Mouse (Mus musculus): ENCODE measurements around the gene Itprid2. TPM values are rescaled to one million over a fixed set of nuclear protein-coding genes. Genes with fewer than 3 reads are reported as not detected.

The Itprid2 gene
- polyA plus RNA-seq, 2 experiments, result 1.7 to 3.6 TPM

DNA sequence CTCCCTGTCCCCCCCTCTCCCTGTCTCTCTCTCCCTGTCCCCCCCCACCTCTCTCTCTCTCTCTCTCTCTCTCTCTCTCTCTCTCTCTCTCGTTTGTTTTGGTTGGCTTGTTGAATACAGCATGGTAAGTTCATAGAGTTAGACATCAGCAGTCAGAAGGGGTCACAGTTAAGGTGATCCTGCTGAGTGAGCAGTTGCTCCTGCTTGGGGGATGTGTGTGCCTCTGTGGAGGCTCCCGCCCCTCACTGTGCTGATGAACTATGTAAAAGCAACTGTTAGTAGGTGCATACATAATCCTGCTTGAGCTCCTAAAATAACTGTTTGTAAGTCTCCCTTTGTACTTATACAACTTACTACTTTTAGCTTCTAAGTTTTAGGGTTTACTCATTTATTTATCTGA is 12.6 kb downstream of the Itprid2 start:
- TF ChIP-seq EP300 (IDR thresholded peaks at IDR 0.05; ENCODE audit: low read depth) (no peak), CTCF (IDR thresholded peaks at IDR 0.05; ENCODE audit: low read depth) (no peak)
- ATAC-seq (ENCODE audit: insufficient read depth) (no peak), DNase-seq (ENCODE audit: low read depth in 3 of 3, low spot score in 3 of 3) (no peak)
- no peak overlapping the region for H3K4me3 ChIP-seq (ENCODE audit: insufficient read depth in 1 of 2, low read depth in 2 of 2, low read length in 2 of 2)
- peaks cover 2% of the 10 kb centered on the region; the same call in 1 of the 2 replicates for H3K36me3 ChIP-seq (replicated peaks; ENCODE audit: control insufficient read depth, insufficient read depth, low read depth)
- H3K27me3 ChIP-seq (ENCODE audit: control insufficient read depth, insufficient read depth, low read length), result no peaks in the 10 kb centered on the region
- H3K9me3 ChIP-seq (ENCODE audit: control insufficient read depth, low read length), result no peaks in the 10 kb centered on the region
- H3K4me2 ChIP-seq (ENCODE audit: low read depth), result no peak overlapping the region
- no peak overlapping the region for H3K27ac ChIP-seq
- no peak overlapping the region for H3K9ac ChIP-seq (replicated peaks)
- WGBS (ENCODE audit: insufficient replicate concordance), result 56% methylated on average over 2 of the region's 2 CpGs
- no peaks in the 10 kb centered on the region for H3K4me1 ChIP-seq (replicated peaks; ENCODE audit: control insufficient read depth in 2 of 2, insufficient read depth in 2 of 2, low read length in 1 of 2)

DNA sequence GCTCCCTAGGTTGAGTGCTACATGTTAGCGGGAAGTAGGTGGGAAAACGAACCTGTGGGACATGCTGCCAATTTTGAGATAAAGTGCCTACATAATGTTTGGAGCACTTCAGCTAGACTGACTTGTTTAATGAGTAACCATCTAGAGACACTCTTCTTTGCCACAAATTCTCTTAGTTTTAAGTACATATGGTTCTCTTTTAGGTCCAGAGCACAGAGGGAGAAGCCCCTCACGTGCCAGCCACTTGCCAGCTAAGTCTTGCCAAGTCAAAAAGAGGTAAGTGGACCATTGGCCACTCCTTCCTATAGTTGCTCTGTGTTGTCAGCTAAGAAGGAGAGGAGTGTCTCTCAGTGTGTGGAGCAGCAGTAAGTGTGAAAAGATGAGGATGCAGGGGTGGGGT is 16.0 kb downstream of the Itprid2 start:
- H3K4me3 ChIP-seq (ENCODE audit: insufficient read depth in 1 of 2, low read depth in 2 of 2, low read length in 2 of 2), result no peak overlapping the region
- H3K9me3 ChIP-seq (ENCODE audit: control insufficient read depth, low read length), result no peaks in the 10 kb centered on the region
- H3K9ac ChIP-seq (replicated peaks), result no peak overlapping the region
- no peak overlapping the region for H3K4me2 ChIP-seq (ENCODE audit: low read depth)
- ATAC-seq (ENCODE audit: insufficient read depth) (no peak), DNase-seq (ENCODE audit: low read depth in 3 of 3, low spot score in 3 of 3) (no peak)
- TF ChIP-seq EP300 (IDR thresholded peaks at IDR 0.05; ENCODE audit: low read depth) (no peak), CTCF (IDR thresholded peaks at IDR 0.05; ENCODE audit: low read depth) (no peak)
- H3K27ac ChIP-seq, result no peak overlapping the region
- no peaks in the 10 kb centered on the region for H3K4me1 ChIP-seq (replicated peaks; ENCODE audit: control insufficient read depth in 2 of 2, insufficient read depth in 2 of 2, low read length in 1 of 2)
- no peaks in the 10 kb centered on the region for H3K27me3 ChIP-seq (ENCODE audit: control insufficient read depth, insufficient read depth, low read length)
- WGBS (ENCODE audit: insufficient replicate concordance), result 65% methylated on average over 3 of the region's 3 CpGs
- no peaks in the 10 kb centered on the region for H3K36me3 ChIP-seq (replicated peaks; ENCODE audit: control insufficient read depth, insufficient read depth, low read depth)

DNA sequence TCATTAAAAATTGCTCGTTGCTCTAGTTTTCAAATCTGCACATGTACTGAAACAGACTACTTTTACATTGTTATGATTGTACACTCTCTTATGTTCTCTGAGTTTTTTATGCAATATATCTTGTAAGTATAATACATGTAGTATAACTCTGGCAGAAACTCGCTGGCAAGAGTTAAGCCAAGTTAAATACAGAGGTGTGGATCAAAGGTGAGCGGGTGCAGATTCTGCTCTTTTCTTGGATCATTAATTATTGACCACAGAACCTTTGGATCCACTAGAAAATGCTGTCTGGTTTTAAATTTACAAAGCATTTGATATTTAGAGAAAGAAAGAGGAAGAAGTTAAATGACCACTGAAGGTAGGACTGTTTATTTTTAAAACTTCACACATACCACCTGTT is 16.5 kb downstream of the Itprid2 start:
- ATAC-seq (ENCODE audit: insufficient read depth) (no peak), DNase-seq (ENCODE audit: low read depth in 3 of 3, low spot score in 3 of 3) (no peak)
- H3K4me3 ChIP-seq (ENCODE audit: insufficient read depth in 1 of 2, low read depth in 2 of 2, low read length in 2 of 2), result no peak overlapping the region
- no peaks in the 10 kb centered on the region for H3K4me1 ChIP-seq (replicated peaks; ENCODE audit: control insufficient read depth in 2 of 2, insufficient read depth in 2 of 2, low read length in 1 of 2)
- H3K36me3 ChIP-seq (replicated peaks; ENCODE audit: control insufficient read depth, insufficient read depth, low read depth), result no peaks in the 10 kb centered on the region
- 69% methylated on average over 3 of the region's 3 CpGs for WGBS (ENCODE audit: insufficient replicate concordance)
- H3K27me3 ChIP-seq (ENCODE audit: control insufficient read depth, insufficient read depth, low read length), result no peaks in the 10 kb centered on the region
- H3K9ac ChIP-seq (replicated peaks), result no peak overlapping the region
- no peak for TF ChIP-seq CTCF (IDR thresholded peaks at IDR 0.05; ENCODE audit: low read depth)
- TF ChIP-seq EP300 (IDR thresholded peaks at IDR 0.05; ENCODE audit: low read depth), result no peak
- H3K27ac ChIP-seq, result no peak overlapping the region
- H3K9me3 ChIP-seq (ENCODE audit: control insufficient read depth, low read length), result no peaks in the 10 kb centered on the region
- no peak overlapping the region for H3K4me2 ChIP-seq (ENCODE audit: low read depth)

DNA sequence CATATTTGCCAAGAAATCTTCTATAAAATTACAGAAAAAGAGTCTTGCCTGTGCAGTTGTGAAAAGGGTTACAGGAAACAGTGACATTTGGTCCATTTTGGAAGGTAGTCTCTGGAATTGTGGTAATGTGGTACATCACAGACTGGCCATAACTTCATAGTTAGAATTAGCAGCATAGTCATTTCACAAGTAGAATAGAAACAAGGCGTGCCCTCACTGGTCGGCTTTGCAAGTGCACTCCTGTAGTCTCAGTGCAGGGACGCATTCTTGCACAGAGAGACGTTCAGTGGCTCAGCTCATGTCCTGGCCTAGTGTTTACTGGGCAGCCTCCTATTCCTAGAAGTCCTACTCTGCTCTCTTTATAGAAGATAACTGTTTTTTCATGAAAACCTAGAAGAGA is 17.4 kb downstream of the Itprid2 start:
- no peak for TF ChIP-seq CTCF (IDR thresholded peaks at IDR 0.05; ENCODE audit: low read depth)
- TF ChIP-seq EP300 (IDR thresholded peaks at IDR 0.05; ENCODE audit: low read depth), result no peak

DNA sequence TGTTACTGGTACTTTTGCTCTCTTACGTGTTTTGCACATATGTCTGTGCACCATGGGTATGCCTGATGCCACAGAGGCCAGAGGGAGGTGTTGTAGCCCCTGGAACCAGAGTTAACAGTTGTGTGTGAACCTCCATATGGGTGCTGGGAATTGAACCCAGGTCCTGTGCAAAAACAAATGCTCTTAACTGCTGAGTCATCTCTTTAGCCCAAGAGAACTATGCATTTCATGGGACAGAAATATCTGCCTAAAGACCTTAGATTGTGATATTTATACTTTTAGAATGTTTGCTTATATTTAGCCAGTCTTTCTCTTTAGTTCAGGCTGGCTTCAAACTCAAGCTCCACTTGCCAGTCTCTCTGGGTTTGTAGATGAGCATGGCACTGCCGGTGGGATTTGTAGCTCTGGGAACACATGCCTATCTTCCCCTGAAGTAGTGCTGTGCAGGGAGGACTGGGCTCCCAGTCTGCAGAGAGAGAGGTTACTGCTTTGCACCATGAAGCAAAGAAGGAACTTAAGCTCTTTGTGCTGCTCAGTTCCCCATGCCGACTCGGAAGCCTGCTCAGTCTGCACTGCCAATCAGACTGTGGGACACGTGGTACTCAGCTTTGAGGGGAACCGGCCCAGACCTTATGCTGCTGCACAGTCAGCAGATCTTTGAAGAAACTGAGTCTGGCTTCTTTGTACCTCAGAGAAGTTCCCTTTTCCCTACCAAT is 18.1 kb downstream of the Itprid2 start:
- H3K9me3 ChIP-seq (ENCODE audit: control insufficient read depth, low read length), result no peaks in the 10 kb centered on the region
- H3K9ac ChIP-seq (replicated peaks), result no peak overlapping the region
- DNase-seq (ENCODE audit: low read depth in 3 of 3, low spot score in 3 of 3) (no peak), ATAC-seq (ENCODE audit: insufficient read depth) (peak; percentile 55)
- WGBS (ENCODE audit: insufficient replicate concordance), result 42% methylated on average over 6 of the region's 6 CpGs
- no peak overlapping the region for H3K27ac ChIP-seq
- TF ChIP-seq CTCF (IDR thresholded peaks at IDR 0.05; ENCODE audit: low read depth) (no peak), EP300 (IDR thresholded peaks at IDR 0.05; ENCODE audit: low read depth) (no peak)
- no peak overlapping the region for H3K4me3 ChIP-seq (ENCODE audit: insufficient read depth in 1 of 2, low read depth in 2 of 2, low read length in 2 of 2)
- H3K4me1 ChIP-seq (replicated peaks; ENCODE audit: control insufficient read depth in 2 of 2, insufficient read depth in 2 of 2, low read length in 1 of 2), result no peaks in the 10 kb centered on the region
- H3K4me2 ChIP-seq (ENCODE audit: low read depth), result no peak overlapping the region
- H3K27me3 ChIP-seq (ENCODE audit: control insufficient read depth, insufficient read depth, low read length), result no peaks in the 10 kb centered on the region
- no peaks in the 10 kb centered on the region for H3K36me3 ChIP-seq (replicated peaks; ENCODE audit: control insufficient read depth, insufficient read depth, low read depth)

More for the DNA sequence above, 17.4 kb downstream of the Itprid2 start:
- no peak for DNase-seq (ENCODE audit: low read depth in 3 of 3, low spot score in 3 of 3)
- no peak overlapping the region for H3K4me3 ChIP-seq (ENCODE audit: insufficient read depth in 1 of 2, low read depth in 2 of 2, low read length in 2 of 2)
- H3K36me3 ChIP-seq (replicated peaks; ENCODE audit: control insufficient read depth, insufficient read depth, low read depth), result no peaks in the 10 kb centered on the region
- no peak overlapping the region for H3K27ac ChIP-seq
- H3K4me2 ChIP-seq (ENCODE audit: low read depth), result no peak overlapping the region
- ATAC-seq (ENCODE audit: insufficient read depth), result no peak
- no peaks in the 10 kb centered on the region for H3K4me1 ChIP-seq (replicated peaks; ENCODE audit: control insufficient read depth in 2 of 2, insufficient read depth in 2 of 2, low read length in 1 of 2)
- WGBS (ENCODE audit: insufficient replicate concordance), result 74% methylated on average over 4 of the region's 4 CpGs
- no peak overlapping the region for H3K9ac ChIP-seq (replicated peaks)
- H3K9me3 ChIP-seq (ENCODE audit: control insufficient read depth, low read length), result no peaks in the 10 kb centered on the region
- H3K27me3 ChIP-seq (ENCODE audit: control insufficient read depth, insufficient read depth, low read length), result no peaks in the 10 kb centered on the region

Data from liver, embryonic 14.5 days (tissue).